Mouse (Mus musculus) lung, postnatal 4 days (tissue): ENCODE measurements at regions not wholly inside any gene's neighbourhood (a gene's known extent, or its start where the extent isn't known, plus 50 kb on each side); places are given as distances from the start of the nearest gene placed in this dataset.

Experiments used
- DNase-seq, 2 experiments: peaks; one replicate each; pipeline ENCODE4 v3.0.0; 2021

DNA sequence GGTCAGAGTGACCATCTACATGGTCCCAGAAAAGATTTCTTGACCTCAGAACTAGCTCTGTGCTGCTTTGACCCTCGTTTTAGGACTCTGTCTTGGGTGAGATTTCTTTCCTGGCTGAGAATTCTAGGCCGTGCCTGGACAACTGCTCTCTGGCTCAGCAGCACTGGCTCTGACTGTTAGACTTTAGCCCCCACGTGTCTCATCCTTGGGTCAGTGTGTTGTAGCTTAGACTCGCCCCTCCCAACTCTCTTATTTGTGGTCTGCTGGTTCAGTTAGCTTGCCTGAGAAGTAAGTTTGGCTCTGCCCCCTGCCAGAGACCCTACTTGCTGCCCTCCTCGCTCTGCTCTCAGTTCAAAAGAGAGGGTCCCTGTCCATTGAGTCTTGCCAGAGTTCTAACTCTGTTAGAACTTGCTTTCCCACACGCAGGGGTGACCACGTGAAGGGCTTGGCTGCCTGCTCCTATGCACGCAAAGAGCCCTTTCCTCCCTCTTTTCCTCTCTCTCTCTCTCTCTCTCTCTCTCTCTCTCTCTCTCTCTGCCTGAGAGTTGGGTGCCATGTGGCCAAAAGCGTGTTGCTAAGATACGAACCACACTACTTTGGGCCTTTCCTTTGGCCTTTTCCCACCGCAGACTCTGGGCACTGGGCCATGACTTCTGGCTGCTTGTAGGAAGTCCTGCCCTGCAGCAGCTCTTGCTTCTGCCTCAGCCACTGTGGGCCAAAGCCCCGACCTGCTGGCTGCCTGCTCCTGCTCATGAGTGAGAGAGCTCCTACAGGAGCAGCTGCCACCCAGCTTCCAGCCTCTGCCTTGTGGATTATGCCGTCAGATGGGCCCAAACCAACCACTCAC is 344.2 kb upstream of the Amot start:
- DNase-seq, result peak; percentile 29 to 71

DNA sequence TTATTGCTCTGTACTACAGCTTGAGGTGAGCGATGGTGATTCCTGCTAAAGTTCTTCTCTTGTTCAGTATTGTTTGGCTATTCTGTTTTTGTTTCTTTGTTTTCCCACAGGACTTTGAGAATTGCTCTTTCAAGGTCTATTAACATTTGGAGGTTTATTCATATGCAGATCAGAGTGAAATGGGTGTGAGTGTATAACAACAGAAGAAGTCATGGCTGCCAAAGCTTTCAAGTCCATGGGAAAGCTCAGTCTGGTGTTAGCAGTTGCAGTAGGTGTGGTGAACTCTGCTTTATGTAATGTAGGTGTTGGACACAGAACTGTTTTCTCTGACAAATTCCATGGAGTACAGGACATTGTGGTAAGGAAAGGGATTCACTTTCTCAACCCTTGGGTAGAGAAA is 328.1 kb upstream of the Amot start:
- DNase-seq, result no peak

GRCm38 (mm10) chrX:145812995-145813394 is 308.0 kb upstream of the Amot start:
- no peak for DNase-seq
